Mouse (Mus musculus) cerebellum, adult 2 months (tissue): ENCODE measurements around the gene Mrrf.

Experiments
- CTCF ChIP-seq: fragments of 200-500 bp; IDR thresholded peaks from 2 replicates; pipeline ENCODE4 v1.5.1; 2011; ENCODE audit warnings: low read depth, mild to moderate bottlenecking, control low read depth, low read length, moderate library complexity, borderline replicate concordance; ENCODE audit not compliant: insufficient read depth
- POLR2A ChIP-seq: fragments of 200-500 bp; IDR thresholded peaks from 2 replicates; pipeline ENCODE4 v1.6.1; 2011; ENCODE audit warnings: low read length, control low read depth, borderline replicate concordance; ENCODE audit not compliant: insufficient read depth

DNA sequence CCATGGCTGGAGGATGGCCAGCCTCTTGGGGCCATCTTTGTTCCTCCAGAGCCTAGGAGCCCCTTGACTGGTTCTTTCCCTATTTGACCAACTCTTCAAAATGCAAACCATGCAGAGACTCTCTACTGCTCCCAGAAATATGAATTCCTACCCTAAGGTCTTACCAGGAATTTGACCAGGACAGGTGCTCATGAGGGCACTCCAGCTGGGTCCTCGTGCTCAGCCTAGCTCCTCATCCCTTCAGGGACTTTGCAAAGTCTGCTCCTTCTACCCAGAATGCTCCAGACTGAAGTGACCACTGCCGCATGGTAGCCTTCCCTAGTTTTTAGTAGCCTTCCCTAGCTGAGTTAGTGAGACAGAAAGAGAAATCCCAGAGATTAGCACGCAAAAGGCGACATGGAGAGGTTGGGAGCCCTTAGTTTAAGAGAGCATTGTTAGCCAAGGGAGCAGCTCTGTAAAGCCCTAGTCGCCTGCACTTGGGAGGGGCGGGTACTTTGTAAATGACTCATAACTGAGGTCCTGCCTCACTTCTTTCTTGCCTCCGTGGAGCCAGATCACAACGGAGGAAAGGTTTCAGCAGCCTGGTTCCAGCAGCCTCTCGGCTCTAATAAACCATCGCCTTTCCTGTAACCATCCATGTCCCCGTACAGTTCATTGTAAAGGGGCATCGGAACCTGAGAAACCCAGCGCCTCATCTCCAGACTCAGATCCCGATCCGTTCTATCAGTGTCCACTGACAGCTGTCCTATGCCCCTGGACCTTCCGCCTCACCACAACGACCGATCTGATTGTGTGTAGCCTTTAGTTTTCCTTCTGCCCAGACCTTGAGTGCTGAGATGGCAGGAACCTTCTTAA is 65.8 kb downstream of the Mrrf start:
- TF ChIP-seq POLR2A, result no peak
- TF ChIP-seq CTCF, result no peak
